8 mouse cellular contexts compared by ENCODE assay signal in the genomic region with DNA sequence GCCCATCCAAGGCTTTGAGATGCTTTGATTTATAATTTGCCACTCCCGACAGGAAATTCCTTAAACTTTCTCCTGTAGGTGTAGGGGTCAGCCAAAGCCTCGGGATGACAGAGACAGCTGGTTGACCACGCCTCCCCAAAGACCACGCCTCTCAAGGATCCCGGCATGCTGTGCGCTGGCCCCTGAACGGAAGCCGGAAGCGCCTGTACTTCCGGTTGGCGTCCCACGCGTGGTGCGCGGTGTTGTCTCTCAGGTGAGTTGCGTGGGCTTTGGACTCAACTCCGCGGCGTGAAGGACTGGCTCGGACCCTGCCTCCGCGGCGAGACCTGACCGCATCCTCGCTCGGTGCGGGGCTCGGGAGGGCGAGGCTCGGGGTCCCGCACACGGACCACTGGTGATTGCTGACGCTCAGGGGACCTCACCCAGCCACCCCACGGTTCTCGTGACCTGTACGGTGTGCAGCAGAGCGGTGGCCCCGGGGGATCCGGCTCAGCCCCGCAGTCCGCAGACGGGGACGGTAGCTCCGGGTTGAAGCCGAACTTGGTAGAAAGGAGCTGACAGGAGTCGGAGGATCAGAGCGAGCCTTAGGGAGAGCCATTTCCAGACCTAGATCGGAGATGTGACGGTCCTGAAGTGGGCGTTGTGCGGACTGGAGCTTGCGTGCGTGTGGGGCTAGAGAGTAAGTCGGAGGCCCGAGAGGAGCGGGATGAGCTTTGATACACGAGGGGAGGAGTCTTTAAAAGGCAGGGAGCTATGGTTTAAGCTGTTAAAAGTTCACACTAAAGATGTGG. TPM values are rescaled to one million over a fixed set of nuclear protein-coding genes. Genes with fewer than 3 reads are reported as not detected.
DNase-seq lines count a peak whose midpoint lies in the region; ATAC-seq and TF ChIP-seq lines count a peak whose summit lies in the region.

A gene (plus strand): TSS at position 200 of the 791 bp plus-strand sequence.

- TF ChIP-seq POLR2A in heart, adult 2 months (IDR thresholded peaks at IDR 0.05; ENCODE audit: insufficient read depth, low read depth, low read length), result peak; percentile 85
- 0 out of 2 replicates have a peak, but pooled peaks have one; percentile 32 for TF ChIP-seq POLR2A in limb, embryonic 14.5 days (IDR thresholded peaks at IDR 0.05; ENCODE audit: borderline replicate concordance, extremely low read depth, insufficient read depth, insufficient read length)
- peak; percentile 77; the same call in 1 of the 2 replicates for TF ChIP-seq POLR2A in spleen, adult 2 months (IDR thresholded peaks at IDR 0.05; ENCODE audit: low read depth, low read length)

- WGBS in embryonic facial prominence, embryonic 13.5 days, result under 1% methylated on average over 57 of the region's 57 CpGs
- WGBS in heart, adult 2 months, result under 1% methylated on average over 57 of the region's 57 CpGs
- WGBS in limb, embryonic 14.5 days, result under 1% methylated on average over 57 of the region's 57 CpGs
- WGBS in midbrain, embryonic 16.5 days, result under 1% methylated on average over 57 of the region's 57 CpGs
- under 1% methylated on average over 57 of the region's 57 CpGs for WGBS in spleen, adult 2 months

- DNase-seq in 416B (ENCODE audit: low read depth), result peak; percentile 82
- peak; percentile 51 to 70 for DNase-seq in adrenal gland, postnatal 4 days (ENCODE audit: low spot score in 2 of 2)
- peak; percentile 89 to 91 for DNase-seq in heart, adult 2 months
- DNase-seq in kidney, adult 8-10 months, result peak; percentile 85 to 89
- peak; percentile 90 for DNase-seq in limb, embryonic 14.5 days (ENCODE audit: low spot score)
- DNase-seq in spleen, adult 2 months (ENCODE audit: low read depth in 1 of 2, low spot score in 2 of 2), result peak; percentile 68 to 84

- H3K4me3 ChIP-seq in embryonic facial prominence, embryonic 13.5 days, result peak within 1 kb of the TSS; percentile 100
- peak within 1 kb of the TSS; percentile 86 for H3K4me3 ChIP-seq in heart, adult 2 months
- peak within 1 kb of the TSS; percentile 86 for H3K4me3 ChIP-seq in limb, embryonic 14.5 days (replicated peaks; ENCODE audit: low read length)
- peak within 1 kb of the TSS; percentile 99 for H3K4me3 ChIP-seq in midbrain, embryonic 16.5 days (ENCODE audit: low read depth, low read length)
- H3K4me3 ChIP-seq in spleen, adult 2 months (ENCODE audit: extremely low read depth, insufficient read depth, insufficient read length), result peak within 1 kb of the TSS; percentile 92

- peaks cover 37% of the 10 kb centered on the region for H3K36me3 ChIP-seq in embryonic facial prominence, embryonic 13.5 days
- no peaks in the 10 kb centered on the region for H3K36me3 ChIP-seq in heart, adult 2 months (ENCODE audit: control insufficient read depth, insufficient read depth, low read length)
- H3K36me3 ChIP-seq in limb, embryonic 14.5 days (ENCODE audit: control insufficient read depth, insufficient read depth, low read length), result peaks cover 30% of the 10 kb centered on the region
- no peaks in the 10 kb centered on the region; the same call in none of the 2 replicates for H3K36me3 ChIP-seq in midbrain, embryonic 16.5 days (ENCODE audit: control insufficient read depth, insufficient read depth, low read length)
- peaks cover 14% of the 10 kb centered on the region for H3K36me3 ChIP-seq in spleen, adult 2 months (ENCODE audit: control insufficient read depth, insufficient read depth, low read length)

- H3K27me3 ChIP-seq in embryonic facial prominence, embryonic 13.5 days, result no peaks in the 10 kb centered on the region
- no peaks in the 10 kb centered on the region for H3K27me3 ChIP-seq in heart, adult 2 months (ENCODE audit: control insufficient read depth, insufficient read depth, low read length)
- H3K27me3 ChIP-seq in limb, embryonic 14.5 days (ENCODE audit: control insufficient read depth, insufficient read depth, low read length), result no peaks in the 10 kb centered on the region
- H3K27me3 ChIP-seq in midbrain, embryonic 16.5 days (ENCODE audit: control insufficient read depth, insufficient read depth, low read depth, low read length), result no peaks in the 10 kb centered on the region
- no peaks in the 10 kb centered on the region for H3K27me3 ChIP-seq in spleen, adult 2 months (ENCODE audit: control insufficient read depth, insufficient read depth, low read length)

- intact Hi-C loops in heart, adult 2 months (cut with DNase I), result no loop called here

- peak; percentile 81 for ATAC-seq in embryonic facial prominence, embryonic 13.5 days (ENCODE audit: insufficient number of reproducible peaks, insufficient read depth, low FRiP score, low TSS enrichment, low read depth)
- peak; percentile 93 for ATAC-seq in limb, embryonic 14.5 days (ENCODE audit: low FRiP score, low read depth)
- ATAC-seq in midbrain, embryonic 16.5 days, result peak; percentile 96

- H3K4me2 ChIP-seq in embryonic facial prominence, embryonic 13.5 days, result peak within 1 kb of the TSS; percentile 94
- peak within 1 kb of the TSS; percentile 84 for H3K4me2 ChIP-seq in limb, embryonic 14.5 days (replicated peaks; ENCODE audit: low read depth, low read length, severe bottlenecking)
- H3K4me2 ChIP-seq in midbrain, embryonic 16.5 days (ENCODE audit: low read length), result peak within 1 kb of the TSS; percentile 93

- peaks cover 24% of the 10 kb centered on the region for H3K4me1 ChIP-seq in embryonic facial prominence, embryonic 13.5 days
- peaks cover 2% of the 10 kb centered on the region for H3K4me1 ChIP-seq in heart, adult 2 months (ENCODE audit: control insufficient read depth, insufficient read depth, low read length)
- no peaks in the 10 kb centered on the region for H3K4me1 ChIP-seq in limb, embryonic 14.5 days (ENCODE audit: control insufficient read depth, insufficient read depth, low read length)
- peaks cover 9% of the 10 kb centered on the region for H3K4me1 ChIP-seq in midbrain, embryonic 16.5 days (ENCODE audit: control insufficient read depth, insufficient read depth, low read length)
- peaks cover 8% of the 10 kb centered on the region; the same call in 1 of the 2 replicates for H3K4me1 ChIP-seq in spleen, adult 2 months (ENCODE audit: control insufficient read depth, insufficient read depth, insufficient read length)

- TF ChIP-seq CTCF in heart, adult 2 months (IDR thresholded peaks at IDR 0.05), result no peak
- no peak for TF ChIP-seq CTCF in spleen, adult 2 months (IDR thresholded peaks at IDR 0.05; ENCODE audit: extremely low read depth, insufficient read depth, insufficient read length, insufficient replicate concordance)

- peak; percentile 69; the same call in 1 of the 2 replicates for TF ChIP-seq EP300 in heart, adult 2 months (IDR thresholded peaks at IDR 0.05; ENCODE audit: insufficient read depth, low read depth, low read length)

- no peak within 1 kb of the TSS; the same call in 1 of the 2 replicates for H3K27ac ChIP-seq in embryonic facial prominence, embryonic 13.5 days
- peak within 1 kb of the TSS; percentile 76 for H3K27ac ChIP-seq in heart, adult 2 months
- no peak within 1 kb of the TSS for H3K27ac ChIP-seq in limb, embryonic 14.5 days (replicated peaks; ENCODE audit: low read depth, low read length)
- H3K27ac ChIP-seq in midbrain, embryonic 16.5 days (ENCODE audit: low read length), result peak within 1 kb of the TSS; percentile 64; the same call in 1 of the 2 replicates
- peak within 1 kb of the TSS; percentile 31; the same call in 1 of the 2 replicates for H3K27ac ChIP-seq in spleen, adult 2 months (ENCODE audit: insufficient read depth, low read length)

- H3K9me3 ChIP-seq in embryonic facial prominence, embryonic 13.5 days, result no peaks in the 10 kb centered on the region
- no peaks in the 10 kb centered on the region for H3K9me3 ChIP-seq in limb, embryonic 14.5 days (ENCODE audit: control insufficient read depth, low read length)
- no peaks in the 10 kb centered on the region for H3K9me3 ChIP-seq in midbrain, embryonic 16.5 days (replicated peaks; ENCODE audit: control insufficient read depth, low read length, poor library complexity, severe bottlenecking)

- H3K79me2 ChIP-seq in heart, adult 2 months (replicated peaks; ENCODE audit: control insufficient read depth, insufficient read depth, low read length), result no peaks in the 10 kb centered on the region

- peak within 1 kb of the TSS; percentile 91 for H3K9ac ChIP-seq in embryonic facial prominence, embryonic 13.5 days
- H3K9ac ChIP-seq in heart, adult 2 months (ENCODE audit: low read depth, low read length), result peak within 1 kb of the TSS; percentile 69
- H3K9ac ChIP-seq in limb, embryonic 14.5 days (ENCODE audit: low read depth, low read length, severe bottlenecking), result peak within 1 kb of the TSS; percentile 75
- peak within 1 kb of the TSS; percentile 85 for H3K9ac ChIP-seq in midbrain, embryonic 16.5 days (ENCODE audit: low read depth, low read length)

RNA-seq across cellular contexts. Expression of the gene that starts here (rescaled TPM):
- total RNA-seq in adrenal gland, postnatal 4 days (2021), result 10 to 100 TPM; 22.6 to 22.9 TPM
- polyA plus RNA-seq in embryonic facial prominence, embryonic 13.5 days (2015; fragmentation: Nextera tagmentation; extraction: Ambion mirVana), result 52.2 and 54.6 TPM in 2 replicates
- total RNA-seq in heart, adult 2 months (2021), result 1 to 10 TPM; 8.5 to 8.8 TPM
- polyA plus RNA-seq in heart, adult 2 months (2012; rRNA removed), result 4.5 and 5.4 TPM in 2 replicates
- polyA plus RNA-seq in limb, embryonic 14.5 days (2012; rRNA removed), result 16.7 and 34.6 TPM in 2 replicates
- 46.0 and 50.9 TPM in 2 replicates for polyA plus RNA-seq in limb, embryonic 14.5 days (2014; fragmentation: Nextera tagmentation; extraction: Ambion mirVana)
- 31.8 and 32.7 TPM in 2 replicates for polyA plus RNA-seq in midbrain, embryonic 16.5 days (2015; fragmentation: Nextera tagmentation; extraction: Ambion mirVana)
- polyA plus RNA-seq in spleen, adult 2 months (2012; rRNA removed), result 2.8 and 3.0 TPM in 2 replicates

Comparison
In these comparisons a context has a peak if more than half of its experiments do, and no peak if none do; other contexts are left out.
1. H3K27ac ChIP-seq: peak in heart, adult 2 months (single experiment), midbrain, embryonic 16.5 days (single experiment) and spleen, adult 2 months (single experiment); none in embryonic facial prominence, embryonic 13.5 days (single experiment) and limb, embryonic 14.5 days (single experiment).
2. POLR2A ChIP-seq: peak in every context shown above with its lines; median percentile 85 in heart, adult 2 months; 77 in spleen, adult 2 months; 32 in limb, embryonic 14.5 days.
3. Peak in every context shown above with its lines, with median percentiles within 50 percentile points of each other: DNase-seq, ATAC-seq, H3K4me2 ChIP-seq, H3K4me3 ChIP-seq and H3K9ac ChIP-seq.